Comparison of ENCODE assay signal across 12 mouse cellular contexts in genomic region chr4:131405376-131406017, GRCm38 (mm10).
DNase-seq lines count a peak whose midpoint lies in the region; ATAC-seq and TF ChIP-seq lines count a peak whose summit lies in the region.
"Had no signal": no experiment of that assay in that cellular context is flagged by ENCODE, and none has a peak within 500 bp of the region (broad histone marks: within the 10 kb centered on the region; RNA-seq: fewer than 3 reads in every experiment).

No protein-coding gene starts in this region.

- intact Hi-C loops in left cerebral cortex, adult 2 months (cut with DNase I) = loop anchor here (10.0 kb wide), 1 partner anchor 429 kb away; the partner anchor contains the start of gene Ptpru

- peaks cover 26% of the 10 kb centered on the region for H3K4me1 ChIP-seq in embryonic facial prominence, embryonic 13.5 days
- peaks cover 46% of the 10 kb centered on the region for H3K4me1 ChIP-seq in limb, embryonic 10.5 days
- H3K4me1 ChIP-seq in heart, embryonic 11.5 days (ENCODE audit: control insufficient read depth, insufficient read depth, low read length) = no peaks in the 10 kb centered on the region

- H3K4me3 ChIP-seq in left cerebral cortex, adult 2 months = no peak overlapping the region
- no peak overlapping the region for H3K4me3 ChIP-seq in embryonic facial prominence, embryonic 13.5 days
- H3K4me3 ChIP-seq in limb, embryonic 10.5 days = no peak overlapping the region
- no peak overlapping the region for H3K4me3 ChIP-seq in heart, embryonic 11.5 days (ENCODE audit: low read depth, low read length)

- peaks cover 15% of the 10 kb centered on the region for H3K27me3 ChIP-seq in embryonic facial prominence, embryonic 13.5 days
- peaks cover 87% of the 10 kb centered on the region for H3K27me3 ChIP-seq in limb, embryonic 10.5 days (ENCODE audit: low read depth, poor library complexity, severe bottlenecking)
- H3K27me3 ChIP-seq in heart, embryonic 11.5 days (ENCODE audit: control insufficient read depth, insufficient read depth, low read length) = 0 out of 2 replicates have a peak, but pooled peaks cover 5% of the 10 kb centered on the region
- H3K27me3 ChIP-seq: CH12.LX had no signal

- no peak overlapping the region for H3K4me2 ChIP-seq in embryonic facial prominence, embryonic 13.5 days
- no peak overlapping the region for H3K4me2 ChIP-seq in heart, embryonic 11.5 days

- no peak for TF ChIP-seq CTCF in left cerebral cortex, adult 2 months (IDR thresholded peaks at IDR 0.05)

- ATAC-seq in embryonic facial prominence, embryonic 13.5 days (ENCODE audit: insufficient number of reproducible peaks, insufficient read depth, low FRiP score, low TSS enrichment, low read depth) = no peak
- ATAC-seq in heart, embryonic 11.5 days (replicated peaks; ENCODE audit: insufficient number of reproducible peaks, low FRiP score, low TSS enrichment) = no peak
- ATAC-seq: inflammation-experienced regulatory T-cells, adult 6 months had no signal

- H3K9ac ChIP-seq in embryonic facial prominence, embryonic 13.5 days = no peak overlapping the region
- H3K9ac ChIP-seq in heart, embryonic 11.5 days (ENCODE audit: low read depth, low read length) = no peak overlapping the region

- H3K27ac ChIP-seq in left cerebral cortex, adult 2 months = peak overlapping the region; percentile 51
- H3K27ac ChIP-seq in embryonic facial prominence, embryonic 13.5 days = peak overlapping the region; percentile 44
- peak overlapping the region; percentile 20; the same call in 1 of the 2 replicates for H3K27ac ChIP-seq in limb, embryonic 10.5 days
- H3K27ac ChIP-seq in heart, embryonic 11.5 days (ENCODE audit: low read depth, low read length) = no peak overlapping the region

- WGBS in embryonic facial prominence, embryonic 13.5 days = 30% methylated on average over 12 of the region's 12 CpGs
- WGBS in limb, embryonic 10.5 days = 31% methylated on average over 12 of the region's 12 CpGs
- WGBS in heart, embryonic 11.5 days (ENCODE audit: insufficient replicate concordance) = 56% methylated on average over 12 of the region's 12 CpGs

- peak in 1 of 2 experiments; percentile 25 for DNase-seq in left cerebral cortex, adult 2 months (ENCODE audit: extremely low spot score in 1 of 2, low spot score in 2 of 2)
- no peak for DNase-seq in left cerebral cortex, adult 18-20 months (ENCODE audit: low spot score in 2 of 2)
- DNase-seq in brain, embryonic 18.5 days (ENCODE audit: low read depth, low spot score) = peak; percentile 39
- no peak for DNase-seq in limb, embryonic 10.5 days (ENCODE audit: low spot score)
- DNase-seq in thymus, postnatal 0 days (ENCODE audit: low spot score) = no peak
- DNase-seq: cerebellum, postnatal 10 days; kidney, postnatal 36 days; lung, postnatal 36 days had no signal

- H3K36me3 ChIP-seq in embryonic facial prominence, embryonic 13.5 days = no peaks in the 10 kb centered on the region
- H3K36me3 ChIP-seq in limb, embryonic 10.5 days = no peaks in the 10 kb centered on the region
- no peaks in the 10 kb centered on the region for H3K36me3 ChIP-seq in heart, embryonic 11.5 days (ENCODE audit: control insufficient read depth, insufficient read depth, low read length)

- H3K9me3 ChIP-seq in embryonic facial prominence, embryonic 13.5 days = no peaks in the 10 kb centered on the region
- no peaks in the 10 kb centered on the region for H3K9me3 ChIP-seq in limb, embryonic 10.5 days (replicated peaks)
- no peaks in the 10 kb centered on the region for H3K9me3 ChIP-seq in heart, embryonic 11.5 days (replicated peaks; ENCODE audit: control insufficient read depth, low read length)
